Mouse (Mus musculus): Measurements from ENCODE around the gene Bach1.

GRCm38 (mm10) chr16:87690506-87690905, 8.2 kb upstream of the Bach1 start:
- TF ChIP-seq POLR2A (IDR thresholded peaks at IDR 0.05; ENCODE audit: low read depth, low read length) (no peak), CTCF (IDR thresholded peaks at IDR 0.05; ENCODE audit: borderline replicate concordance, insufficient read depth, low read length) (no peak)
